Mouse (Mus musculus): ENCODE data around the gene Dio1. TPM values are rescaled to one million over a fixed set of nuclear protein-coding genes. Genes with fewer than 3 reads are reported as not detected.
A peak's percentile ranks its signal among the peaks of the same experiment; 100 is the strongest.

Gene Dio1
- total and polyA plus RNA-seq, 3 experiments: not detected

- TF ChIP-seq TAL1 (conservative IDR thresholded peaks at IDR 0.05; ENCODE audit: low read depth, low read length): no peak
- no peak for TF ChIP-seq GATA2 (IDR thresholded peaks at IDR 0.05; ENCODE audit: borderline replicate concordance, low read depth, low read length)
- TF ChIP-seq POLR2AphosphoS5 (IDR thresholded peaks at IDR 0.05; ENCODE audit: insufficient replicate concordance, low read depth, low read length): no peak
- 0 out of 2 replicates have a peak, but pooled peaks have one; percentile 6 for TF ChIP-seq CTCF (IDR thresholded peaks at IDR 0.05; ENCODE audit: low read depth, low read length)
- TF ChIP-seq GATA1 (IDR thresholded peaks at IDR 0.05; ENCODE audit: borderline replicate concordance, low read length): no peak
- H3K4me3 ChIP-seq (ENCODE audit: low read depth, low read length): no peak overlapping the region
- ATAC-seq (ENCODE audit: extremely low read depth, insufficient number of reproducible peaks, low FRiP score, poor library complexity, severe bottlenecking) (no peak), DNase-seq (ENCODE audit: low spot score) (no peak)
- no peaks in the 10 kb centered on the region for H3K27me3 ChIP-seq (ENCODE audit: insufficient read depth, low read length)
- H3K36me3 ChIP-seq (replicated peaks): peaks cover 60% of the 10 kb centered on the region
- H3K4me1 ChIP-seq (ENCODE audit: insufficient read depth, low read depth, low read length): no peaks in the 10 kb centered on the region
- no peaks in the 10 kb centered on the region for H3K9me3 ChIP-seq (replicated peaks)
Measured at GRCm38 (mm10) chr4:107333514-107333913, 26.5 kb upstream of the Dio1 start.

DNA sequence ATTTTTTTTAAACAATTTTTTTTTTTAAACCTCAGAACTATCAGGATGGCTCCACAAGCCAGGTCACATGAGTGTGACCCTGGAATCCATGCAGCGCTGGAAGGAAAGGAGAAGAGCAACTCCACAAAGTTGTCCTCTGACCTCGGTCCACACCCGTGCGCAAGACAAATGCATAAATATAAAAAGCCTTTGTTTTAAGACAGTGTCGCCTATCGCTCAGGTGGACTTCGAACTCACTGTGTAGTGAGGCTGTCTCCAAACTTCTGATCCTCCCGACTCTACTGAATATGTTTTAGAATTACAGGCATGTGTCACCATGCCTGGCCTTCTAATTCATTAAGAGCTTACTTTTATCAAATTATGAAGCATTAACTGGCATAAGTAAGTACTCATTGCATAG, 21.6 kb upstream of the Dio1 start:
- ATAC-seq (ENCODE audit: extremely low read depth, insufficient number of reproducible peaks, low FRiP score, poor library complexity, severe bottlenecking): no peak
- peaks cover 53% of the 10 kb centered on the region for H3K36me3 ChIP-seq (replicated peaks)
- TF ChIP-seq CTCF (IDR thresholded peaks at IDR 0.05; ENCODE audit: low read depth, low read length): no peak

DNA sequence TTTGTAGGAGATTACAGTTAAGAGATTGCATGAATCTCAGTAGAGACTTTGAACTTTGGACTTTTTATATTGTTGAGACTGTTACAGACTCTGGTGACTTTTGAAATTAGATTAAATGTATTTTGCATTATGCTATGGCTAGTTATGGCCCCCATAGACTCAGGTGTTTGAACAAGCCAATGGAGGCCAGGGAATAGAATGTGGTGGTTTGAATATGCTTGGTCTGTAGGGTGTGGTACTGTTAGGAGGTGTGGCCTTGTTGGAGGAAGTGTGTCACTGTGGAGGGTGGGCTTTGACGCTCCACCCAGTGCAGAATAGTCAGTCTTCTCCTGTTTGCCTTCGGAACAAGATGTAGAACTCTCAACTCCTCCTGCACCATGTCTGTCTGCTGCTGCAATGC, 16.1 kb upstream of the Dio1 start:
- TF ChIP-seq POLR2AphosphoS5 (IDR thresholded peaks at IDR 0.05; ENCODE audit: insufficient replicate concordance, low read depth, low read length): no peak
- TF ChIP-seq GATA1 (IDR thresholded peaks at IDR 0.05; ENCODE audit: borderline replicate concordance, low read length): no peak
- no peak for TF ChIP-seq TAL1 (conservative IDR thresholded peaks at IDR 0.05; ENCODE audit: low read depth, low read length)
- no peak for TF ChIP-seq CTCF (IDR thresholded peaks at IDR 0.05; ENCODE audit: low read depth, low read length)
- ATAC-seq (ENCODE audit: extremely low read depth, insufficient number of reproducible peaks, low FRiP score, poor library complexity, severe bottlenecking): no peak
- H3K36me3 ChIP-seq (replicated peaks): peaks cover 81% of the 10 kb centered on the region

More for the DNA sequence above, 21.6 kb upstream of the Dio1 start:
- no peak overlapping the region for H3K4me3 ChIP-seq (ENCODE audit: low read depth, low read length)
- no peaks in the 10 kb centered on the region for H3K4me1 ChIP-seq (ENCODE audit: insufficient read depth, low read depth, low read length)
- no peaks in the 10 kb centered on the region for H3K27me3 ChIP-seq (ENCODE audit: insufficient read depth, low read length)
- H3K9me3 ChIP-seq (replicated peaks): no peaks in the 10 kb centered on the region
- DNase-seq (ENCODE audit: low spot score): no peak

DNA sequence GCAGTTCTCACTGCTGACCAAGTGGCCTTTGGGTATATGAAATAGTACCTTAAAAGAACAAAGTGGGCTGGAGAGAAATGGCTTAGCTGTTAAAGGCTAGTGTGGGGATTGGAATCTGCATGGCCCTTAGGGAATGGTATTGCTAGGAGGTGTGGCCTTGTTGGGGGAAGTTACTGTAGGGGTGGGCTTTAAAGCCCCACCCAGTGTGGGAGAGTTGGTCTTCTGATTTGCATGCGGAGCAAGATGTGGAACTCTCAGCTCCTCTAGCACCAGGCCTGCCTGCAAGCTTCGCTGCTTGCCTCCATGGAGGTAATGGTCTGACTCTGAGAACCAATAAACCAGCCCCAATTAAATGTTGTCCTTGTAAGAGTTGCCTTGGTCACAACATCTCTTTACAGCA, 14.1 kb upstream of the Dio1 start:
- ATAC-seq (ENCODE audit: extremely low read depth, insufficient number of reproducible peaks, low FRiP score, poor library complexity, severe bottlenecking) (no peak), DNase-seq (ENCODE audit: low spot score) (no peak)
- Histone ChIP-seq H3K4me1 (ENCODE audit: insufficient read depth, low read depth, low read length) (peaks cover 6% of the 10 kb centered on the region), H3K4me3 (ENCODE audit: low read depth, low read length) (no peak overlapping the region), H3K36me3 (replicated peaks) (peaks cover 90% of the 10 kb centered on the region), H3K27me3 (ENCODE audit: insufficient read depth, low read length) (no peaks in the 10 kb centered on the region), H3K9me3 (replicated peaks) (no peaks in the 10 kb centered on the region)
- TF ChIP-seq GATA2 (IDR thresholded peaks at IDR 0.05; ENCODE audit: borderline replicate concordance, low read depth, low read length): no peak

More for the DNA sequence above, 16.1 kb upstream of the Dio1 start:
- Histone ChIP-seq H3K4me1 (ENCODE audit: insufficient read depth, low read depth, low read length) (no peaks in the 10 kb centered on the region; the same call in 1 of the 2 replicates), H3K9me3 (replicated peaks) (no peaks in the 10 kb centered on the region), H3K4me3 (ENCODE audit: low read depth, low read length) (no peak overlapping the region), H3K27me3 (ENCODE audit: insufficient read depth, low read length) (no peaks in the 10 kb centered on the region)
- no peak for DNase-seq (ENCODE audit: low spot score)

GRCm38 (mm10) chr4:107318646-107319045, 11.7 kb upstream of the Dio1 start:
- no peaks in the 10 kb centered on the region for H3K27me3 ChIP-seq (ENCODE audit: insufficient read depth, low read length)
- TF ChIP-seq GATA1 (IDR thresholded peaks at IDR 0.05; ENCODE audit: borderline replicate concordance, low read length): no peak
- TF ChIP-seq TAL1 (conservative IDR thresholded peaks at IDR 0.05; ENCODE audit: low read depth, low read length): no peak
- TF ChIP-seq GATA2 (IDR thresholded peaks at IDR 0.05; ENCODE audit: borderline replicate concordance, low read depth, low read length): no peak
- TF ChIP-seq POLR2AphosphoS5 (IDR thresholded peaks at IDR 0.05; ENCODE audit: insufficient replicate concordance, low read depth, low read length): no peak
- no peak for TF ChIP-seq CTCF (IDR thresholded peaks at IDR 0.05; ENCODE audit: low read depth, low read length)
- ATAC-seq (ENCODE audit: extremely low read depth, insufficient number of reproducible peaks, low FRiP score, poor library complexity, severe bottlenecking) (no peak), DNase-seq (ENCODE audit: low spot score) (no peak)
- no peaks in the 10 kb centered on the region for H3K9me3 ChIP-seq (replicated peaks)
- H3K4me3 ChIP-seq (ENCODE audit: low read depth, low read length): no peak overlapping the region
- peaks cover 25% of the 10 kb centered on the region for H3K4me1 ChIP-seq (ENCODE audit: insufficient read depth, low read depth, low read length)
- peaks cover 76% of the 10 kb centered on the region for H3K36me3 ChIP-seq (replicated peaks)

DNA sequence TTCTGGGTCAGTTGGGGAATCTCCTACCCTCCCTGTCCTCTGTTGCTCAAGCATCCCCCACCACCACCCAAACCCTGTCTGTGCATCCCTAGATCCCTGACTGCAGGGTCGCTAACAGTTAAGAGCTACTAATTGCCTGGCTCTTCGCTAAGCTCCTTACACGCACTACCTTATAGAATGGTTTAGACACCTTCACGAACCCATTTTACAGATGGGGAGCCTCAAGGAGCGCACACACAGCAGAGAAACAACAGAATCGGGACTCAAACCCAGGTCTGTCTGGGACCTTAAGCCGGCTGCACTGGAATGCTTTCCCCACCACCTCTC, 7.5 kb upstream of the Dio1 start:
- DNase-seq (ENCODE audit: low spot score) (no peak), ATAC-seq (ENCODE audit: extremely low read depth, insufficient number of reproducible peaks, low FRiP score, poor library complexity, severe bottlenecking) (no peak)
- Histone ChIP-seq H3K36me3 (replicated peaks) (peaks cover 37% of the 10 kb centered on the region), H3K4me1 (ENCODE audit: insufficient read depth, low read depth, low read length) (peaks cover 31% of the 10 kb centered on the region), H3K27me3 (ENCODE audit: insufficient read depth, low read length) (peaks cover 12% of the 10 kb centered on the region), H3K4me3 (ENCODE audit: low read depth, low read length) (peak overlapping the region; percentile 82), H3K9me3 (replicated peaks) (no peaks in the 10 kb centered on the region; the same call in 1 of the 2 replicates)
- TF ChIP-seq TAL1 (conservative IDR thresholded peaks at IDR 0.05; ENCODE audit: low read depth, low read length): no peak
- no peak for TF ChIP-seq POLR2AphosphoS5 (IDR thresholded peaks at IDR 0.05; ENCODE audit: insufficient replicate concordance, low read depth, low read length)
- TF ChIP-seq GATA2 (IDR thresholded peaks at IDR 0.05; ENCODE audit: borderline replicate concordance, low read depth, low read length): no peak
- no peak for TF ChIP-seq CTCF (IDR thresholded peaks at IDR 0.05; ENCODE audit: low read depth, low read length)
- no peak for TF ChIP-seq GATA1 (IDR thresholded peaks at IDR 0.05; ENCODE audit: borderline replicate concordance, low read length)

Data from G1E (cell line).